Mouse (Mus musculus) liver (tissue): ENCODE results near the gene Gm6370.
"Not testable (repeated sequence)": the region's sequence is repeated elsewhere in the genome, so short reads cannot be mapped to it uniquely, and the experiment has no call there.

Source experiments
- DNase-seq: peaks from one replicate; pipeline ENCODE4 v3.0.0-alpha.2; 2020; ENCODE audit warnings: mixed read lengths

Gm6370 gene

GRCm38 (mm10) chr5:146491063-146491462 is at the start of gene Gm6370:
Gene Gm6370 (plus strand): TSS chr5:146491363.
- not testable (repeated sequence) for DNase-seq

GRCm38 (mm10) chr5:146442767-146443166 is 48.4 kb upstream of the Gm6370 start:
- no peak for DNase-seq

DNA sequence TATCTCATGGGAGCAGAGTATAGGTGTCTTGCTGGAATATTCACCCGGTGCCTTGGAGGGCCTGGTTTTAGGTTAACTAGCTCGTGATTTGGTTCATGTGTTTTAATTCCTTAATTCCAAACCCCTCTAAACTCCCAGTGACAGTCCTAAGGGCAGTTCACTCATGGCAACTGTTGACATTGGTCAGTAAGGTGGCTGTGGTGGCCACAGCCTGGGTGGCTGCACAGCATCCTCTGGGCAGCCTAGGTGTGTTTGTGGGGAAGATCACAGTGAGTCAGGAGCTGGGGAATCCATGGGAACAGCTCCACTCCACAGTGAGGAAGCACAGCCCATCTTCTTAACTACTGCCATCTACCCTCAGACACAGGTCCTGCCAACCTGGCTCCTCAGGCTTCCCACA is 44.5 kb upstream of the Gm6370 start:
- no peak for DNase-seq

DNA sequence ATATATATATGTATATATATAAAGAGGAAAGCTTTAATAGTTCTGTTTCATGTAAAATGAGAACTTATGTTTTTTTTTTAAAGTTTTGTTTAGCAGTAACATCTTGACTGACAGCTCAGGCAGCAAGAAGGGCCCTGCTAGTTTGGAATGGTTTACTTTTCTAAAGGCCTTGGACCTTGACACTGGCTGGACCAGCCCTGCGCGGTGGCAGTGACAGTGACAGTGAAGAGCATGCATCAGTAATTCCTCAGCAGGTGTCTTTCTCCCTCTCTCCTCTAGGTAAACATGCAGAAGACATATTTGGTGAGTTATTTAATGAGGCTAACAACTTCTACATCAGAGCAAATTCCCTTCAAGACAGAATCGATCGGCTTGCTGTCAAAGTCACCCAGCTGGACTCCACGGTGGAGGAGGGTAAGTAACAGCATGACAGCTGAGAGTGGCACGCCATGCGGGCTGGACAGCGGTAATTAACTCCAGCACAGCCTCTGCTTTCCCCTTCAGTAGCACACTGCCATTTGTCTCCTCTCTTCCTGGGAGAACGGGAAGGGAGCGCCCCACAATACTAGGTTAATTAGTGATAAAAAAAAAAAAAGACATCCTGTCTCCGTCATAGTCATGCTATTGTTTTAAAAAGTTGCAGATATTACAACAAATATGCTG is 39.4 kb upstream of the Gm6370 start:
- no peak for DNase-seq

DNA sequence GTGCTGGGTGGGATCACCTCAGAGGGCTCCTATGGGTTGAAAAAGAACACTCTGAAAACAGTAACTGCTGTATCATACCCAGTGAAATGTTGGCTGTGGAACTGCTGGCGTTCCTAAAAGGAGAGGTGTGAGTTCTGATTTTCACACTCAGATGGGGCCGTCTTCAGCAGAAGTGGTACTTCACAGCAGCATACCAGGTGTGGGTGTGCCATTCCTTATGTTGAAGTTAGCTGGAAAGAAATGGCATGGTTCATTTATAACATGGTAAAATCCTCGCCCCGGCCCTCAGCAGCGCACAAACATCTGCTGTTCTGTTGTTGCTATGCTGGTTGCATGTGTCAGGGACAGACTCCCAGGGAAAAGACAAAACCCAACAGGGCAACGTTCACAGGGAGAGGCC is 37.6 kb upstream of the Gm6370 start:
- DNase-seq, result no peak

DNA sequence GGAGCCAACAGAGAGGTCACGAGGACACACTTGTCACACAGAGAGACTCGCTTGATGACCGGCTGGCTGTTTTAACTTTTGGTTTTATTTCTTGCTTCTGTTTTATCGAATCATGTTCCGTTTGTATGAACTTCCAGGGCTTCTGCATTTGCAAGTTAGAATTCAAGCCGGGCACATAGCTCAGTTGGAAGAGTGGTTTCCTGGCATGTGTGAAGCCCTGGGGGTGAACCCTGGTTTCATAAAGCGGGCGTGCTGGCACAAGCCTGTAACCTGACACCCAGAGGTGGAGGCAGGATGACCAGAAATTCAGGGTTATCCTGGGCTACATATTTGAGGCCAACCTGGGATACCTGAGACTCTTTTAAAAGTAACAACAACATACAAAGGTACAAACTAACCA is 29.6 kb upstream of the Gm6370 start:
- no peak for DNase-seq

- no peak for DNase-seq
Observed at GRCm38 (mm10) chr5:146466663-146467062, 24.5 kb upstream of the Gm6370 start.

DNA sequence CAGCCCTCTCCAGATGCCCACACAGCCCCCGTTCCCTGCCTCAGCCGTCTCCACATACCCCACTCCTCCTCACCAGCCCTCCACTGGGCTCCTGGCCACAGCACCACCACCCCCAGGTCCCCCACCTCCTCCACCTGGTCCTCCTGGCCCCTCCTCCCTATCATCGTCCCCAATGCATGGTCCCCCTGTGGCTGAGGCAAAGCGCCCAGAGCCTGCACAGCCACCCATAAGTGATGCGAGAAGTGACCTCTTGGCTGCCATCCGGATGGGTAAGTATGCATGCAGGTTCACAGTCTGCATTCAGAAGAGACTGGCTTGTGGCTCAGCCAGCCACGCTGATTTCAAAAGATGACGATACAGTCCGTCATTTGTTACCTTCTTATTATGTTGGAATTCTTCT is 22.9 kb upstream of the Gm6370 start:
- no peak for DNase-seq

DNA sequence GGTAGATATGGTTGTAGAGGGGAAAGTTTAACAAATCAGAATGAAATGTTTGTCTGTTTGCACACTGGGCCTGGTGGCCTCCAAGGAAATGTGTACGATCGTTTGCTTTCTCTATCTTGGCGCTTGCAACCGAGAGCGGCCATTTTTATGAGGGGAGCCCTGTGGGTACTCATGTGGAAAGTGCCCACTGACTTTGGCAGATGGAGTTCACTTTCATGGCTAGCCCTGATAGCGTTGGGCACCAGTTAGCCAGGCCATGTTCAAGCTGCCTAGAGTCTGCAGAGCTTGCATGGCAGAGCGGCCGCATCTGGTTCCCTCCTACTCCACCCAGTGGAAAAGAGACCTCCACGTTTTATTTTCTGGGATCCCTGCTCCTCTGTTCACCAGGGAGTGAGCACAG is 20.3 kb upstream of the Gm6370 start:
- no peak for DNase-seq

DNA sequence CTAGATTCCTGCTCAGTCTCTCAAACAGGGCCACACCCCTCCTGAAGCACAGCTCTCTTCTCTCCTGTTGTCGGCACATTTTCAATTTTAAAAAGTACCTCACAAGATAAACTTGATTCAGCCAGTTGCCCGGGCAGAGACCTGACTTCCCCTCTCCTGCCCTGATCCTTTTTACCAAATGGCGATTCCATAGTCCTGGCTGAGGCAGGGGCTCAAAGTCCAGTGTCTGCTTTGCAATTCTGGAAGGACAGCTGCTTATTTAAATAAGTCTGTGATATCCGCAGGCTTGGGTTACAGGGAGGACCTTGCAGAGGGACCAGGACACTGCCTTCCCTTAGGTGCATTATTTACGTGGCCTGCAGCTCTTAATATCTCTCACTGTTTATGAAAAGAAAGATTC is 19.9 kb upstream of the Gm6370 start:
- no peak for DNase-seq

DNA sequence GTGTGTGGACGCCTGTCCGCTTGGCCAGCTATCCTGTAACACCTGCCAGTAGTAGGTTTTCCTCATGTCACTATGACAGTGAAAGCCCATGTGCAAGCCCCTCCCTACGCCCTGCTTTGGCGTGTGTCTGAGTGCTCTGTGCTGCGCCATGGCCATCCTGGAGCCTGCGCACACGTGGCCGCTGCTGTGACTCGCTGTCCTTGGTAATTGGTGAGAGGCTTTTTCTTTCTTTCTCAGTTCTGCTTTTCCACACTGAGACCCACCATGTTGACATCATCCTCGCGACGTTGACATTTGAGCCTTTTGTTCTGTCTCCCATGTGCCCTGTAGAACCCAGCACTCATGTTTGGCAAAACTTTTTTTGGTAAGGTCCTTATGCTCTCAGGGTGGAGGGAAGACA is 19.3 kb upstream of the Gm6370 start:
- no peak for DNase-seq

- DNase-seq, result not testable (repeated sequence)
Observed at GRCm38 (mm10) chr5:146479564-146479963, 11.6 kb upstream of the Gm6370 start.

GRCm38 (mm10) chr5:146481665-146482064 is 9.5 kb upstream of the Gm6370 start, which contains the start of gene Gm6408:
Gene Gm6408 (plus strand): TSS chr5:146481965.
- not testable (repeated sequence) for DNase-seq

DNA sequence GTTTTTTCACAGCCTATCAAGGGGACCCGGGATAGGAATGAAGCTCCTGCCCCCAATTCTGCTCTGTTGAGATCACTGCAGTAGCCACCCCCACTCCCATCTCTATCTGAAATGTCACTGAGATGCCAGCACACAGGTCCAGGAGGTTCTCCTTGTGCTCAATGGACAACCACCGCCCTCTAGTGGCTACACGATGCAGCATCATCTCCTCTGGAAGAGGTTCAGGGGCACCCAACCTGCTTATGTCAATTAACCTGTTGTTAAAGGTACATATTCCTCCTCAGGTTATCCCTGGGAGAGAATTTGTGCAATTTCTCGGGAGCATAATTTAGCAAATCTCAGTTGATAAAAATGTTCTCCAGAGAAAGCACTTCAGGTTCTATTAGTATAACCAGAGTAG is 2.2 kb upstream of the Gm6370 start:
- DNase-seq, result not testable (repeated sequence)

GRCm38 (mm10) chr5:146502099-146502498 is 10.9 kb downstream of the Gm6370 start, which contains the start of gene 4930449I24Rik:
Gene 4930449I24Rik (plus strand): TSS chr5:146502399.
- DNase-seq, result not testable (repeated sequence)

- not testable (repeated sequence) for DNase-seq
Observed at GRCm38 (mm10) chr5:146513823-146514222, 22.7 kb downstream of the Gm6370 start, which contains the start of gene Gm3402. Gene Gm3402 (plus strand): TSS chr5:146514123.

- DNase-seq, result not testable (repeated sequence)
Observed at GRCm38 (mm10) chr5:146525501-146525900, 34.3 kb downstream of the Gm6370 start, which contains the start of gene Gm3404. Gene Gm3404 (plus strand): TSS chr5:146525801.

GRCm38 (mm10) chr5:146537347-146537746 is 46.2 kb downstream of the Gm6370 start, which contains the start of gene Gm3409:
Gene Gm3409 (plus strand): TSS chr5:146537647.
- DNase-seq, result not testable (repeated sequence)
